Mouse (Mus musculus): Measurements from ENCODE around the gene Gm40193. TPM values are rescaled to one million over a fixed set of nuclear protein-coding genes. Genes with fewer than 3 reads are reported as not detected.

Gene Gm40193
- not detected in 2 replicates for polyA plus RNA-seq (2012; rRNA removed)

GRCm38 (mm10) chr11:70532839-70533238 is at the start of gene Gm40193:
Gene Gm40193, minus strand, starts transcription at chr11:70532939.
- Histone ChIP-seq H3K27ac (ENCODE audit: control insufficient read depth, insufficient read depth, low read length) (no peak within 1 kb of the TSS), H3K27me3 (ENCODE audit: control insufficient read depth, insufficient read depth, low read length) (no peaks in the 10 kb centered on the region), H3K36me3 (ENCODE audit: control insufficient read depth, insufficient read depth, low read length) (peaks cover 6% of the 10 kb centered on the region), H3K4me1 (replicated peaks; ENCODE audit: control insufficient read depth, insufficient read depth, low read length) (no peaks in the 10 kb centered on the region), H3K4me3 (ENCODE audit: control insufficient read depth, insufficient read depth, low read length) (no peak within 1 kb of the TSS)
- no peak for DNase-seq
- no peak for TF ChIP-seq CTCF (IDR thresholded peaks at IDR 0.05; ENCODE audit: borderline replicate concordance, control insufficient read depth, extremely low read depth, insufficient read depth, low read length, poor library complexity)
- no peak for TF ChIP-seq POLR2A (IDR thresholded peaks at IDR 0.05; ENCODE audit: control insufficient read depth, extremely low read depth, insufficient read depth, low read length, poor library complexity)
- WGBS = 90% methylated on average over 6 of the region's 6 CpGs

DNA sequence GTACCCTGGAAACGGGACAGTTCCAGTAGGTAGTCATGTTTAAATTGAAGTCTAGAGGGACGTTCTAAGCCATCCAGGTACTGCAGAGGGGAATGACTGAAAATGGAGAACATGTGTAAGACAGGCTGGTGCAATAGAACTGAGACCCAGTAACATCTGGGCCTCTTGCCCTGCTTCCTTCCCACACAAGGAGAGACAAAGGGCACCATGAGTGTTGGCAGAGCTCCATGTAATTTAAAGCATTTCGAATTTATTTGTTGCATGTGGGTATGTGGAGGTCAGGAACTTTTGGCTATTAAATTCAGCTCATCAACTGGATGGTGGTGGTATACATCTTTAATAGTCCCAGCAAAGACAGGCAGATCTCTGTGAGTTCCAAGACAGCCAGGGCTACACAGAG is 49.5 kb upstream of the Gm40193 start:
- no peak for TF ChIP-seq POLR2A (IDR thresholded peaks at IDR 0.05; ENCODE audit: control insufficient read depth, extremely low read depth, insufficient read depth, low read length, poor library complexity)
- TF ChIP-seq CTCF (IDR thresholded peaks at IDR 0.05; ENCODE audit: borderline replicate concordance, control insufficient read depth, extremely low read depth, insufficient read depth, low read length, poor library complexity) = no peak
- Histone ChIP-seq H3K27me3 (ENCODE audit: control insufficient read depth, insufficient read depth, low read length) (no peaks in the 10 kb centered on the region), H3K36me3 (ENCODE audit: control insufficient read depth, insufficient read depth, low read length) (no peaks in the 10 kb centered on the region), H3K4me1 (replicated peaks; ENCODE audit: control insufficient read depth, insufficient read depth, low read length) (peaks cover 20% of the 10 kb centered on the region), H3K27ac (ENCODE audit: control insufficient read depth, insufficient read depth, low read length) (no peak overlapping the region), H3K4me3 (ENCODE audit: control insufficient read depth, insufficient read depth, low read length) (no peak overlapping the region)
- DNase-seq = no peak
- 65% methylated on average over 3 of the region's 3 CpGs for WGBS

DNA sequence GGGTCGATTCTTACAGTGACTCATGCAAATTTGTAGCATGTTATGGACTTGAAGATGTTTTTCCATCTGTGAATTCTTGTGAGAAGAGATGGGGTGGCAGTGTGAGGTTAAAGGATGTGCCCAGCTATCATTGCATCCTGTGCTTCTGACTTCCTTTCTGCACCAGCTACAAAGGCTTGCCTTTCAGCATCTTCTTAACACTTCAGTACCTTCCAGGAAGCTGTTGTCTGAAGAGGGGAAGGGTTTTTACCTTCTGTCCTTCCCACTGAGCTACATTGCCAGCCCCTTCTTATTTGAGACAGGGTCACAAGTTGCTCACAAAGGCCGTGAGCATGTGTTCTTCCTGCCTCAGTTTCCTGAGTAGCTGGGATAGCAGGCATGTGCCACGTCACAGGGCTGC is 48.2 kb upstream of the Gm40193 start:
- Histone ChIP-seq H3K27ac (ENCODE audit: control insufficient read depth, insufficient read depth, low read length) (no peak overlapping the region; the same call in 1 of the 2 replicates), H3K36me3 (ENCODE audit: control insufficient read depth, insufficient read depth, low read length) (no peaks in the 10 kb centered on the region), H3K4me3 (ENCODE audit: control insufficient read depth, insufficient read depth, low read length) (no peak overlapping the region), H3K27me3 (ENCODE audit: control insufficient read depth, insufficient read depth, low read length) (no peaks in the 10 kb centered on the region), H3K4me1 (replicated peaks; ENCODE audit: control insufficient read depth, insufficient read depth, low read length) (peaks cover 20% of the 10 kb centered on the region)
- TF ChIP-seq POLR2A (IDR thresholded peaks at IDR 0.05; ENCODE audit: control insufficient read depth, extremely low read depth, insufficient read depth, low read length, poor library complexity) (no peak), CTCF (IDR thresholded peaks at IDR 0.05; ENCODE audit: borderline replicate concordance, control insufficient read depth, extremely low read depth, insufficient read depth, low read length, poor library complexity) (no peak)
- no peak for DNase-seq
- 46% methylated on average over 3 of the region's 3 CpGs for WGBS

GRCm38 (mm10) chr11:70580358-70580720 is 47.6 kb upstream of the Gm40193 start:
- 62% methylated on average over 5 of the region's 5 CpGs for WGBS
- peaks cover 20% of the 10 kb centered on the region for H3K4me1 ChIP-seq (replicated peaks; ENCODE audit: control insufficient read depth, insufficient read depth, low read length)
- DNase-seq = no peak
- H3K27ac ChIP-seq (ENCODE audit: control insufficient read depth, insufficient read depth, low read length) = peak overlapping the region; percentile 33
- H3K36me3 ChIP-seq (ENCODE audit: control insufficient read depth, insufficient read depth, low read length) = no peaks in the 10 kb centered on the region
- H3K4me3 ChIP-seq (ENCODE audit: control insufficient read depth, insufficient read depth, low read length) = no peak overlapping the region
- H3K27me3 ChIP-seq (ENCODE audit: control insufficient read depth, insufficient read depth, low read length) = no peaks in the 10 kb centered on the region
- TF ChIP-seq CTCF (IDR thresholded peaks at IDR 0.05; ENCODE audit: borderline replicate concordance, control insufficient read depth, extremely low read depth, insufficient read depth, low read length, poor library complexity) = no peak
- TF ChIP-seq POLR2A (IDR thresholded peaks at IDR 0.05; ENCODE audit: control insufficient read depth, extremely low read depth, insufficient read depth, low read length, poor library complexity) = no peak

GRCm38 (mm10) chr11:70579710-70580357 is 47.1 kb upstream of the Gm40193 start:
- H3K27me3 ChIP-seq (ENCODE audit: control insufficient read depth, insufficient read depth, low read length) = no peaks in the 10 kb centered on the region
- no peak overlapping the region for H3K4me3 ChIP-seq (ENCODE audit: control insufficient read depth, insufficient read depth, low read length)
- WGBS = 41% methylated on average over 9 of the region's 9 CpGs
- peaks cover 20% of the 10 kb centered on the region for H3K4me1 ChIP-seq (replicated peaks; ENCODE audit: control insufficient read depth, insufficient read depth, low read length)
- no peaks in the 10 kb centered on the region for H3K36me3 ChIP-seq (ENCODE audit: control insufficient read depth, insufficient read depth, low read length)
- TF ChIP-seq POLR2A (IDR thresholded peaks at IDR 0.05; ENCODE audit: control insufficient read depth, extremely low read depth, insufficient read depth, low read length, poor library complexity) (no peak), CTCF (IDR thresholded peaks at IDR 0.05; ENCODE audit: borderline replicate concordance, control insufficient read depth, extremely low read depth, insufficient read depth, low read length, poor library complexity) (no peak)
- peak overlapping the region; percentile 33 for H3K27ac ChIP-seq (ENCODE audit: control insufficient read depth, insufficient read depth, low read length)
- DNase-seq = no peak

- Histone ChIP-seq H3K4me3 (ENCODE audit: control insufficient read depth, insufficient read depth, low read length) (no peak overlapping the region), H3K4me1 (replicated peaks; ENCODE audit: control insufficient read depth, insufficient read depth, low read length) (peaks cover 20% of the 10 kb centered on the region), H3K36me3 (ENCODE audit: control insufficient read depth, insufficient read depth, low read length) (no peaks in the 10 kb centered on the region), H3K27ac (ENCODE audit: control insufficient read depth, insufficient read depth, low read length) (no peak overlapping the region), H3K27me3 (ENCODE audit: control insufficient read depth, insufficient read depth, low read length) (no peaks in the 10 kb centered on the region)
- WGBS = 85% methylated on average over 6 of the region's 6 CpGs
- no peak for DNase-seq
- TF ChIP-seq CTCF (IDR thresholded peaks at IDR 0.05; ENCODE audit: borderline replicate concordance, control insufficient read depth, extremely low read depth, insufficient read depth, low read length, poor library complexity) = no peak
- TF ChIP-seq POLR2A (IDR thresholded peaks at IDR 0.05; ENCODE audit: control insufficient read depth, extremely low read depth, insufficient read depth, low read length, poor library complexity) = no peak
Observed at GRCm38 (mm10) chr11:70578962-70579361, 46.2 kb upstream of the Gm40193 start.

DNA sequence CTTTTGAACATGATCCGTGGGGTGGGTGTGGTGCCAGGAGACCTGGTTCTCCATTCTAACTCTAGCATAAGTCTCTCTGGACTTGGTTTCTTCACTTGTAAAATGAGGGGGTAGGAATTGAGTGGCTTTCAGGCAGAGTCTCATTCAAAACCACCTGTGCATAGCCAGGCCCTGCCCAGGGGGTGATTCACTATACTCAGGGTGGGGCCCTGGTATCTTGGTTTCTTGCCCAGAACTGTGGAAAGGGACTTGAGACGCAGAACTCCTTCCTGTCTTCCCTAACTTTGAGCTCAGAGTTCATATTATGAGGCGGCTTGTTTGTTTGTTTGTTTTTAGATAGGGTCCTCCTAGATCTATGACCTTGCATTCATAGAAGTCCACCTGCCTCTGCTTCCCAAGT is 44.5 kb upstream of the Gm40193 start:
- Histone ChIP-seq H3K27ac (ENCODE audit: control insufficient read depth, insufficient read depth, low read length) (no peak overlapping the region), H3K36me3 (ENCODE audit: control insufficient read depth, insufficient read depth, low read length) (no peaks in the 10 kb centered on the region), H3K4me1 (replicated peaks; ENCODE audit: control insufficient read depth, insufficient read depth, low read length) (peaks cover 20% of the 10 kb centered on the region), H3K27me3 (ENCODE audit: control insufficient read depth, insufficient read depth, low read length) (no peaks in the 10 kb centered on the region), H3K4me3 (ENCODE audit: control insufficient read depth, insufficient read depth, low read length) (no peak overlapping the region)
- TF ChIP-seq POLR2A (IDR thresholded peaks at IDR 0.05; ENCODE audit: control insufficient read depth, extremely low read depth, insufficient read depth, low read length, poor library complexity) = no peak
- no peak for TF ChIP-seq CTCF (IDR thresholded peaks at IDR 0.05; ENCODE audit: borderline replicate concordance, control insufficient read depth, extremely low read depth, insufficient read depth, low read length, poor library complexity)
- no peak for DNase-seq
- 90% methylated on average over 3 of the region's 3 CpGs for WGBS

All from thymus, adult 2 months (tissue).